Mouse (Mus musculus) hindbrain, embryonic 13.5 days (tissue): ENCODE results near the gene Yipf3. TPM values are rescaled to one million over a fixed set of nuclear protein-coding genes. Genes with fewer than 3 reads are reported as not detected.

Experiments
- ATAC-seq: fragments of 200-750 bp; cut with Nextera tagmentation; 2 replicates; pipeline ENCODE4 v1.8.0; 2017; ENCODE audit warnings: moderate TSS enrichment; ENCODE audit not compliant: low FRiP score
- H3K27ac ChIP-seq: fragments of 300-500 bp; sonication (generic); 2 replicates; pipeline ENCODE4 v1.5.1; 2015; ENCODE audit warnings: inconsistent platforms, mild to moderate bottlenecking, moderate library complexity
- H3K27me3 ChIP-seq: fragments of 300-500 bp; sonication (generic); 2 replicates; pipeline ENCODE4 v1.6.1; 2015; ENCODE audit warnings: mild to moderate bottlenecking, inconsistent platforms
- H3K36me3 ChIP-seq: fragments of 300-500 bp; sonication (generic); 2 replicates; pipeline ENCODE4 v1.6.1; 2015; ENCODE audit warnings: mild to moderate bottlenecking, inconsistent platforms
- H3K4me1 ChIP-seq: fragments of 300-500 bp; sonication (generic); replicated peaks from 2 replicates; pipeline ENCODE4 v1.6.1; 2015; ENCODE audit warnings: inconsistent platforms
- H3K4me2 ChIP-seq: fragments of 300-500 bp; sonication (generic); 2 replicates; pipeline ENCODE4 v1.6.1; 2015; ENCODE audit warnings: inconsistent platforms, mild to moderate bottlenecking, moderate library complexity
- H3K4me3 ChIP-seq: fragments of 300-500 bp; sonication (generic); 2 replicates; pipeline ENCODE4 v1.5.1; 2015; ENCODE audit warnings: mild to moderate bottlenecking, inconsistent platforms
- H3K9ac ChIP-seq: fragments of 300-500 bp; sonication (generic); 2 replicates; pipeline ENCODE4 v1.6.1; 2015; ENCODE audit warnings: mild to moderate bottlenecking, inconsistent platforms
- H3K9me3 ChIP-seq: fragments of 300-500 bp; sonication (generic); 2 replicates; pipeline ENCODE4 v1.6.1; 2016; ENCODE audit warnings: inconsistent platforms
- WGBS: fragments of 180-500 bp; shearing (Covaris S2); methylation state at CpG from one replicate; pipeline ENCODE4 v1.1.7; 2015; 5-methylcytosine and 5-hydroxymethylcytosine counted together
- microRNA counts: library from miRNA; unstranded; fragments of <30 nt; microRNA quantifications from one replicate; lab custom pipeline; 2016
- microRNA-seq: library from miRNA; unstranded; fragments of <30 nt; microRNA quantifications from one replicate; pipeline ENCODE4, GENCODE M21; 2016
- polyA plus RNA-seq: library from polyadenylated mRNA; unstranded; fragments of >200 nt; fragmentation: Nextera tagmentation; extraction: Ambion mirVana; gene quantifications from 2 replicates; pipeline ENCODE4 v1.2.1, GENCODE M21; 2015

Gene Yipf3
- polyA plus RNA-seq, 1 experiment from 2014 or later, result 90.8 TPM

DNA sequence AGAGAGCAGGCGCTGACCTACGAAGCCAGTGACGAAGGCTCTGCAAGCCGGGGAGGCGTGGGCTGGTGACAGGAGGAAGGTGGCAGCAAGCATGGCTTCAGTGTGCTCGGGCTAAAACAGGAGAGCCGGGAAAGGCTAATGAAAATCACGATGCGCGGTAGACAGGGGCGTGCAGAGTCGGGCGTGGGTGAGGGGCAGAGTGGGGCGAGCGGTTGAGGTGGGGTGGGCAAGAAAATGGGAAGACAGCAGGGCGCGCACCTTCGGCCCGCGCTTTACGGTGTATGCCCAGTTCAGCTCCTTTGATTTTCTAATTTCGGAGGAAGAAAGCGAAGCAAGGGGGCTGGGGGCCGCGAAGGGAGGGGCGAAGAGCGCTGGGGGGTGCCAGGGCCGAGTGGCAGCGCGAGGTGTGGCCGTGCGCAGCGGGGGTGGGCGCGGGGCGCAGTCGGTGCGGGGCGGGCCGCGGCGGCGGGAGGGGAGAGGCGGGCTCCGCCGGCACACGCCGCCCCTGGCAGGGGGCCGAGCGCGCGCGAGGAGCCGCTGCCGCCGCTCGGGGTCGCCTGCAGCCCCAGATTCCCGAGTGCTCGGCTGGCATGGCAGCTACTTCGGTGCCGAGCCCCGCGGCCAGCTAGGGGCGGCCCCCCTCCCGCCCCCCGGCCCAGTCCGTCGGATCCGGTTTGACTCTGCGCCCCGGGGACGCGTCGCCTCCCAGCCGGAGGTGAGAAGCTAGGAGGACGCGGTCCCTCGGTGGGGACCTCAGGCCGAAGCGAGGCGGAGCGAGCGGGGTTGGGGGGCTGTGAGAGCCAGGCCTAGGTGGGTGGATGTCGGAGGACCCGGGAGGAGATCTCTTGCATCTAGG is 49.7 kb downstream of the Yipf3 start, which contains the start of gene Dlk2:
Dlk2 (plus strand) TSS at position 58 of the 856 bp plus-strand sequence.
- H3K27me3 ChIP-seq, result peaks cover 71% of the 10 kb centered on the region
- H3K9me3 ChIP-seq, result no peaks in the 10 kb centered on the region
- H3K4me2 ChIP-seq, result peak within 1 kb of the TSS; percentile 94
- WGBS, result under 1% methylated on average over 65 of the region's 86 CpGs
- H3K4me3 ChIP-seq, result peak within 1 kb of the TSS; percentile 77
- peaks cover 26% of the 10 kb centered on the region for H3K4me1 ChIP-seq
- peaks cover 14% of the 10 kb centered on the region for H3K36me3 ChIP-seq
- peak within 1 kb of the TSS; percentile 87 for H3K9ac ChIP-seq
- ATAC-seq, result peak; percentile 52
- peak within 1 kb of the TSS; percentile 84 for H3K27ac ChIP-seq

DNA sequence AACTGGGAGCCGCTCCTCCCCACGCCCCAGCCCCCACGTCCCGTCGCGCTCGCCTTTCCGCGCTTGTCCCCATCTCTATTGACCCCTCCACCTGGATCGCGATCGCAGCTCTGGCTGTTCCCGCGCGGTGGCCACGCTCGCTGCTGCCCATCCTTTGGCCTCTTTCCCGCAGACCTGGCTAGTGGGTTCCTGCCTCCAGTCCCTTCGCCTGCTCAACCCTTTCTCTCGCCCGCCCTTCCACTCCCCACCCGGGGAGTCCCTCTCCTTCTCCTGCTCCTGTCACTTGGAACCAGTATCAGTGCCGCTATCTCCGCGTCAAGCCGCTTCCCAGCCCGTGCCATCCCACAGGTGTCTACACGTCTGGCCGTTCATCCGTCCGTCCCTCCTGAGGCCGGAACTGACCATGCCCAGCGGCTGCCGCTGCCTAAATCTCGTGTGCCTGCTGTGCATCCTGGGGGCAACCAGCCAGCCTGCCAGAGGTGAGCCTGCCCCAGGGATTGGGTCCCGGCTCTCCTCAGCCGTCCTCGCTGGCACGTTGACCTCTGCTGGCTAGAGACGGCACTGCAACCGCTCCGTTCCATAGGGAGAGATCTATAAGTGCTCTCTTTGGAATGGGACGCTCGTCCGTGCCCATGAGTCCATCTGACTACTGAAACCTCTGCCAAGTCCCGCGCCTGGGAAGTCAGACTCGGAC is 50.5 kb downstream of the Yipf3 start:
- peak overlapping the region; percentile 87 for H3K9ac ChIP-seq
- H3K27me3 ChIP-seq, result peaks cover 65% of the 10 kb centered on the region
- H3K4me3 ChIP-seq, result peak overlapping the region; percentile 77
- peaks cover 26% of the 10 kb centered on the region for H3K4me1 ChIP-seq
- WGBS, result under 1% methylated on average over 48 of the region's 48 CpGs
- peak; percentile 65 for ATAC-seq
- no peaks in the 10 kb centered on the region for H3K9me3 ChIP-seq
- H3K36me3 ChIP-seq, result peaks cover 21% of the 10 kb centered on the region
- H3K27ac ChIP-seq, result peak overlapping the region; percentile 84
- H3K4me2 ChIP-seq, result peak overlapping the region; percentile 94

DNA sequence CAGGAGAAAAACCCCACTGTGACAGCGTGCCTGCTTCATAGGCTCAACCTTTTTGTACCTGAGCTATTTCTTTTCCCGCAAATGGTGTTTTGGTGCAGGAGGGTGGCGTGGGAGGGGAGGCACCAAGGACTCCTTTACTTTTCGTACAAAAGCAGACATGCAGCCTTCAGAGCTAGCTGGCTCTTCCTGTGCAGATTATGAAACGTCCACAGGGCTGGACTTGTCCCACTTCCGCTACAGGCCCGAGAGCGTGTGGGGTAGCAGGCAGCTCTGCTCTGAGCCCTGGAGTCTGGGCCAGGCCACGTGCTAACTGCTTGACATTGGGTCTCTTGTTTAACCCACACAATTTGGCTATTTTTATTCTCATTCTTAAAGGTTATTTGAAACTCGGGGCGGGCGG is 54.0 kb downstream of the Yipf3 start:
- H3K4me3 ChIP-seq, result no peak overlapping the region
- peaks cover 22% of the 10 kb centered on the region for H3K4me1 ChIP-seq
- H3K27me3 ChIP-seq, result peaks cover 36% of the 10 kb centered on the region
- no peak overlapping the region for H3K9ac ChIP-seq
- H3K9me3 ChIP-seq, result no peaks in the 10 kb centered on the region
- WGBS, result 80% methylated on average over 12 of the region's 12 CpGs
- no peak for ATAC-seq
- H3K4me2 ChIP-seq, result no peak overlapping the region
- H3K36me3 ChIP-seq, result peaks cover 52% of the 10 kb centered on the region
- H3K27ac ChIP-seq, result no peak overlapping the region

MicroRNAs encoded within 50 kb of the gene (microRNA counts, 519-probe panel; counts per million panel counts)
- microRNA mmu-miR-693-3p (lab: Ali Mortazavi, UCI), result 51.3 counts per million
- microRNA mmu-miR-693-5p (lab: Ali Mortazavi, UCI), result 51.3 counts per million

Small RNAs within 50 kb of the gene (microRNA-seq; reads per million reads assigned to microRNA genes)
- gene Mir693, result 0.70 reads per million

Other genes starting within 250 kb of the Yipf3 start
- 2.8 and 4.1 TPM in 2 replicates for gene Vegfa, start 215.7 kb upstream of the Yipf3 start, polyA plus RNA-seq
- 147 and 149 TPM in 2 replicates for gene Mrps18a, start 137.1 kb upstream of the Yipf3 start, polyA plus RNA-seq
- 31.6 and 33.8 TPM in 2 replicates for gene Rsph9, start 103.9 kb upstream of the Yipf3 start, polyA plus RNA-seq
- 27.5 and 28.4 TPM in 2 replicates for gene Mad2l1bp, start 94.5 kb upstream of the Yipf3 start, polyA plus RNA-seq
- gene Gtpbp2, start 87.0 kb upstream of the Yipf3 start, polyA plus RNA-seq, result 44.9 and 47.2 TPM in 2 replicates
- 8.7 and 9.0 TPM in 2 replicates for gene Polh, start 45.4 kb upstream of the Yipf3 start, polyA plus RNA-seq
- gene Xpo5, start 45.3 kb upstream of the Yipf3 start, polyA plus RNA-seq, result 38.2 and 38.9 TPM in 2 replicates
- gene Polr1c, start within 50 bp of the Yipf3 start, polyA plus RNA-seq, result 82.7 and 85.7 TPM in 2 replicates
- gene Lrrc73, start 5.5 kb downstream of the Yipf3 start, polyA plus RNA-seq, result 7.3 and 9.5 TPM in 2 replicates
- 28.6 and 33.8 TPM in 2 replicates for gene Tjap1, start 34.9 kb downstream of the Yipf3 start, polyA plus RNA-seq
- gene Dlk2, start 49.3 kb downstream of the Yipf3 start, polyA plus RNA-seq, result 9.5 and 11.1 TPM in 2 replicates
- gene Abcc10, start 80.3 kb downstream of the Yipf3 start, polyA plus RNA-seq, result 8.9 and 9.9 TPM in 2 replicates
- gene Zfp318, start 135.7 kb downstream of the Yipf3 start, polyA plus RNA-seq, result 18.0 and 19.1 TPM in 2 replicates
- 2.4 and 3.1 TPM in 2 replicates for gene Crip3, start 180.8 kb downstream of the Yipf3 start, polyA plus RNA-seq
- not detected in 2 replicates for gene Slc22a7, start 190.4 kb downstream of the Yipf3 start, polyA plus RNA-seq
- gene Ttbk1, start 239.6 kb downstream of the Yipf3 start, polyA plus RNA-seq, result 4.6 and 4.7 TPM in 2 replicates
- gene Dnph1, start 248.6 kb downstream of the Yipf3 start, polyA plus RNA-seq, result 20.4 and 21.8 TPM in 2 replicates